Mouse (Mus musculus): ENCODE measurements around the gene Cnn3. TPM values are rescaled to one million over a fixed set of nuclear protein-coding genes. Genes with fewer than 3 reads are reported as not detected.

Gene Cnn3
- polyA plus RNA-seq, 1 experiment from 2014 or later, result 695 TPM

- under 1% methylated on average over 13 of the region's 13 CpGs for WGBS
- ATAC-seq (ENCODE audit: insufficient number of reproducible peaks, insufficient read depth, low FRiP score, low read depth), result peak; percentile 54; the same call in 1 of the 2 replicates
These were observed 1.2 kb downstream of the Cnn3 start for GRCm38 (mm10) chr3:121427520-121427908.

GRCm38 (mm10) chr3:121428230-121428629, 1.9 kb downstream of the Cnn3 start:
- no peak for ATAC-seq (ENCODE audit: insufficient number of reproducible peaks, insufficient read depth, low FRiP score, low read depth)
- Histone ChIP-seq H3K36me3 (ENCODE audit: control insufficient read depth, insufficient read depth, low read length) (no peaks in the 10 kb centered on the region), H3K27ac (ENCODE audit: low read length) (peak overlapping the region; percentile 99), H3K27me3 (ENCODE audit: control insufficient read depth, insufficient read depth, low read length) (no peaks in the 10 kb centered on the region), H3K4me3 (ENCODE audit: low read depth, low read length) (peak overlapping the region; percentile 84), H3K9ac (replicated peaks; ENCODE audit: low read depth, low read length) (peak overlapping the region; percentile 97), H3K4me1 (ENCODE audit: control insufficient read depth, insufficient read depth, low read length) (peaks cover 35% of the 10 kb centered on the region), H3K9me3 (ENCODE audit: control insufficient read depth, low read depth, low read length) (no peaks in the 10 kb centered on the region), H3K4me2 (replicated peaks; ENCODE audit: low read depth, low read length) (peak overlapping the region; percentile 77)
- WGBS, result 8% methylated on average over 8 of the region's 8 CpGs

More at GRCm38 (mm10) chr3:121427520-121427908, 1.2 kb downstream of the Cnn3 start:
- Histone ChIP-seq H3K27me3 (ENCODE audit: control insufficient read depth, insufficient read depth, low read length) (no peaks in the 10 kb centered on the region), H3K9ac (replicated peaks; ENCODE audit: low read depth, low read length) (peak overlapping the region; percentile 97), H3K27ac (ENCODE audit: low read length) (peak overlapping the region; percentile 99), H3K4me2 (replicated peaks; ENCODE audit: low read depth, low read length) (peak overlapping the region; percentile 77), H3K9me3 (ENCODE audit: control insufficient read depth, low read depth, low read length) (no peaks in the 10 kb centered on the region), H3K4me3 (ENCODE audit: low read depth, low read length) (peak overlapping the region; percentile 84), H3K36me3 (ENCODE audit: control insufficient read depth, insufficient read depth, low read length) (no peaks in the 10 kb centered on the region), H3K4me1 (ENCODE audit: control insufficient read depth, insufficient read depth, low read length) (peaks cover 31% of the 10 kb centered on the region)

GRCm38 (mm10) chr3:121428696-121429259, 2.5 kb downstream of the Cnn3 start:
- Histone ChIP-seq H3K4me3 (ENCODE audit: low read depth, low read length) (peak overlapping the region; percentile 84), H3K27me3 (ENCODE audit: control insufficient read depth, insufficient read depth, low read length) (no peaks in the 10 kb centered on the region), H3K9ac (replicated peaks; ENCODE audit: low read depth, low read length) (peak overlapping the region; percentile 97; the same call in 1 of the 2 replicates), H3K9me3 (ENCODE audit: control insufficient read depth, low read depth, low read length) (no peaks in the 10 kb centered on the region), H3K4me1 (ENCODE audit: control insufficient read depth, insufficient read depth, low read length) (peaks cover 40% of the 10 kb centered on the region), H3K4me2 (replicated peaks; ENCODE audit: low read depth, low read length) (peak overlapping the region; percentile 77), H3K36me3 (ENCODE audit: control insufficient read depth, insufficient read depth, low read length) (no peaks in the 10 kb centered on the region), H3K27ac (ENCODE audit: low read length) (0 out of 2 replicates have a peak overlapping the region, but pooled peaks have one; percentile 99)
- 37% methylated on average over 11 of the region's 11 CpGs for WGBS
- no peak for ATAC-seq (ENCODE audit: insufficient number of reproducible peaks, insufficient read depth, low FRiP score, low read depth)

GRCm38 (mm10) chr3:121429469-121429868, 3.2 kb downstream of the Cnn3 start:
- WGBS, result 62% methylated on average over 3 of the region's 3 CpGs
- Histone ChIP-seq H3K9me3 (ENCODE audit: control insufficient read depth, low read depth, low read length) (no peaks in the 10 kb centered on the region), H3K4me2 (replicated peaks; ENCODE audit: low read depth, low read length) (peak overlapping the region; percentile 77), H3K27me3 (ENCODE audit: control insufficient read depth, insufficient read depth, low read length) (no peaks in the 10 kb centered on the region), H3K27ac (ENCODE audit: low read length) (no peak overlapping the region), H3K36me3 (ENCODE audit: control insufficient read depth, insufficient read depth, low read length) (no peaks in the 10 kb centered on the region), H3K4me1 (ENCODE audit: control insufficient read depth, insufficient read depth, low read length) (peaks cover 45% of the 10 kb centered on the region), H3K4me3 (ENCODE audit: low read depth, low read length) (peak overlapping the region; percentile 84; the same call in 1 of the 2 replicates), H3K9ac (replicated peaks; ENCODE audit: low read depth, low read length) (no peak overlapping the region)
- no peak for ATAC-seq (ENCODE audit: insufficient number of reproducible peaks, insufficient read depth, low FRiP score, low read depth)

- Histone ChIP-seq H3K4me1 (ENCODE audit: control insufficient read depth, insufficient read depth, low read length) (peaks cover 51% of the 10 kb centered on the region), H3K27me3 (ENCODE audit: control insufficient read depth, insufficient read depth, low read length) (no peaks in the 10 kb centered on the region), H3K9me3 (ENCODE audit: control insufficient read depth, low read depth, low read length) (no peaks in the 10 kb centered on the region), H3K9ac (replicated peaks; ENCODE audit: low read depth, low read length) (no peak overlapping the region), H3K27ac (ENCODE audit: low read length) (no peak overlapping the region), H3K4me3 (ENCODE audit: low read depth, low read length) (no peak overlapping the region), H3K36me3 (ENCODE audit: control insufficient read depth, insufficient read depth, low read length) (no peaks in the 10 kb centered on the region), H3K4me2 (replicated peaks; ENCODE audit: low read depth, low read length) (no peak overlapping the region)
- 52% methylated on average over 7 of the region's 7 CpGs for WGBS
- ATAC-seq (ENCODE audit: insufficient number of reproducible peaks, insufficient read depth, low FRiP score, low read depth), result no peak
These were observed 4.1 kb downstream of the Cnn3 start for GRCm38 (mm10) chr3:121430289-121430936.

- Histone ChIP-seq H3K27me3 (ENCODE audit: control insufficient read depth, insufficient read depth, low read length) (no peaks in the 10 kb centered on the region), H3K4me2 (replicated peaks; ENCODE audit: low read depth, low read length) (no peak overlapping the region), H3K36me3 (ENCODE audit: control insufficient read depth, insufficient read depth, low read length) (no peaks in the 10 kb centered on the region), H3K4me3 (ENCODE audit: low read depth, low read length) (no peak overlapping the region), H3K9ac (replicated peaks; ENCODE audit: low read depth, low read length) (no peak overlapping the region), H3K27ac (ENCODE audit: low read length) (peak overlapping the region; percentile 48; the same call in 1 of the 2 replicates), H3K4me1 (ENCODE audit: control insufficient read depth, insufficient read depth, low read length) (peaks cover 63% of the 10 kb centered on the region), H3K9me3 (ENCODE audit: control insufficient read depth, low read depth, low read length) (no peaks in the 10 kb centered on the region)
- ATAC-seq (ENCODE audit: insufficient number of reproducible peaks, insufficient read depth, low FRiP score, low read depth), result no peak
- 79% methylated on average over 6 of the region's 6 CpGs for WGBS
These were observed 7.1 kb downstream of the Cnn3 start for GRCm38 (mm10) chr3:121433359-121433758.

GRCm38 (mm10) chr3:121433968-121434533, 7.8 kb downstream of the Cnn3 start:
- H3K9me3 ChIP-seq (ENCODE audit: control insufficient read depth, low read depth, low read length), result no peaks in the 10 kb centered on the region
- peak overlapping the region; percentile 48; the same call in 1 of the 2 replicates for H3K27ac ChIP-seq (ENCODE audit: low read length)
- H3K4me3 ChIP-seq (ENCODE audit: low read depth, low read length), result no peak overlapping the region
- 27% methylated on average over 8 of the region's 8 CpGs for WGBS
- no peak overlapping the region for H3K9ac ChIP-seq (replicated peaks; ENCODE audit: low read depth, low read length)
- ATAC-seq (ENCODE audit: insufficient number of reproducible peaks, insufficient read depth, low FRiP score, low read depth), result peak; percentile 21; the same call in 1 of the 2 replicates
- no peaks in the 10 kb centered on the region for H3K36me3 ChIP-seq (ENCODE audit: control insufficient read depth, insufficient read depth, low read length)
- no peak overlapping the region for H3K4me2 ChIP-seq (replicated peaks; ENCODE audit: low read depth, low read length)
- H3K4me1 ChIP-seq (ENCODE audit: control insufficient read depth, insufficient read depth, low read length), result peaks cover 59% of the 10 kb centered on the region
- no peaks in the 10 kb centered on the region for H3K27me3 ChIP-seq (ENCODE audit: control insufficient read depth, insufficient read depth, low read length)

- H3K27ac ChIP-seq (ENCODE audit: low read length), result no peak overlapping the region
- H3K36me3 ChIP-seq (ENCODE audit: control insufficient read depth, insufficient read depth, low read length), result no peaks in the 10 kb centered on the region
- ATAC-seq (ENCODE audit: insufficient number of reproducible peaks, insufficient read depth, low FRiP score, low read depth), result no peak
- H3K4me3 ChIP-seq (ENCODE audit: low read depth, low read length), result no peak overlapping the region
- no peak overlapping the region for H3K9ac ChIP-seq (replicated peaks; ENCODE audit: low read depth, low read length)
- H3K4me1 ChIP-seq (ENCODE audit: control insufficient read depth, insufficient read depth, low read length), result peaks cover 57% of the 10 kb centered on the region
- WGBS, result 64% methylated on average over 5 of the region's 5 CpGs
- no peaks in the 10 kb centered on the region for H3K27me3 ChIP-seq (ENCODE audit: control insufficient read depth, insufficient read depth, low read length)
- H3K9me3 ChIP-seq (ENCODE audit: control insufficient read depth, low read depth, low read length), result no peaks in the 10 kb centered on the region
- H3K4me2 ChIP-seq (replicated peaks; ENCODE audit: low read depth, low read length), result no peak overlapping the region
These were observed 9.0 kb downstream of the Cnn3 start for GRCm38 (mm10) chr3:121435296-121435695.
